Mouse (Mus musculus): Measurements from ENCODE around the gene Gpatch3.

Gene Gpatch3

DNA sequence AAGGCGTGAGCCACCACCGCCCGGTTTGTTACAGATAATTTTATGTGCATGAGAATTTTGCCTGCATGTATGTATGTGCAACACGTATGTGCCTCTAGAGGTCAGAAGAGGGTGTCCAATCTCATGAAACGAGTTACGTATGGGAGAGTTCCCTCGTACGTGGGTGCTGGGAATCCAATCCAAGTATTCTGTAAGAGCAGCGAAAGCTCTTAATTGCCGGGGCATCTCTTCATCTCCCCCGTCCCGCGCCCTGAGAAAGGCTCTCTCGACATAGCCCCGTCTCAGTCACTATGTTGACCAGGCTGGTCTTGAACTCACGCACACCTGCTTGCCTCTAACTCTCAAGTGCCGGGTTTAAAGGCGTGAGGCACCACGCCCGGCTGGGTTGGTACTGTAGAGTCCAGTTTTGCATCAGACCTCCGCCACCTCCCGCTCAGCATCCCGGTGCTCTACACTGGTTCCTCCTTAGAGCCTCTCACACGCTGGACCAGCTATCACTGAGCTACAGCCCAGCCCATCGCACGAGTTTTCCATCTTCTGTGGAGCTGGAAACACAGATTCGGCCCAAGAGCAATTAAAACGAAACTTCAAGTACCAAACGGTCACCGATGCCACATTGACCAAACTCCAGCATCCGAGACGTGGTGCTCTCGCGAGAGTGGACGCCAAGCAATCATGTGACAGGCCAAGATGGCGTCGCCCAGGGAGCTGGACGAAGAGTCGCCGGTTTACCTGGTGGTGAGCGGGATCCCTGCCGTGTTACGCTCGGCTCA, at the start of gene Gpatch3:
TSS of gene Gpatch3 (plus strand) at position 676 of the 773 bp plus-strand sequence.
- peak; percentile 79 to 84 for DNase-seq

DNA sequence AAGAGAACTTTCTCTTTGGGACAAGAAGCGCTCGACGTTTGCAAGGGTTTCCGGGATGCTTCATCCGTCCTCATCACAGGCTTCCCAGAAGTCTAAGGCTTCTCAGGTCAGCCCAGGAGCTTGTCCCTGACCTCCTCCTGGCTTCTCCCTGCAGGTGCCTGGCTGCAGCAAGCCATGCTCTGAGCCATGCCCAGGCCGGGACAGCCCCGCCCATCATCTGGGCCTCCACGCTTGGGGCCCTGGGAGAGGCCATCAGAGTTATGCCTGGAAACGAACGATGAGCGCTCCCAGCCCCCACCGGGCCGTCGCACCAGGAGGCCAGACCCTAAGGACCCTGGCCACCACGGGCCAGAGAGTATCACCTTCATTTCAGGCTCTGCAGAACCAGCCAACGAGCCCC, 46.8 kb upstream of the Gpatch3 start:
- no peak for DNase-seq

DNA sequence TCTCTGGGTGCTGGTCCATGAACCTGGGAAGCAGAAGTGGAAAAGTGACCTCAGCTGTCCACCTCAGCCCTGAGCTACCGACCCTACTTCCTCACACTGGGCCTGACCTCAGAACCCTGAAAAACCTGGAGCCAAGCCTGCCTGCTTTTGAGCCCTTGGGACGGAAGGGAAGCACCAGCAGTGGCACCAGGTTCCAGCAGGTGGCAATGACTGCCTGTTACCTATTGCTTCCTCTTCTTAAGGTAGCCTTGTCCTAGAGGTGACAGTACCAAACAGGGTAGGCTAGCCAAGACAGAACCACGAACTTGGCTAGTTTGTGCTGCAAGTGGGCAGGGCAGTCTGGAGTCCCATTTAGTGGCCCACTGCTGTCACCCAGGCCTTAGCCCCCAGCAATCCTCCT, 41.8 kb upstream of the Gpatch3 start:
- DNase-seq, result no peak

DNA sequence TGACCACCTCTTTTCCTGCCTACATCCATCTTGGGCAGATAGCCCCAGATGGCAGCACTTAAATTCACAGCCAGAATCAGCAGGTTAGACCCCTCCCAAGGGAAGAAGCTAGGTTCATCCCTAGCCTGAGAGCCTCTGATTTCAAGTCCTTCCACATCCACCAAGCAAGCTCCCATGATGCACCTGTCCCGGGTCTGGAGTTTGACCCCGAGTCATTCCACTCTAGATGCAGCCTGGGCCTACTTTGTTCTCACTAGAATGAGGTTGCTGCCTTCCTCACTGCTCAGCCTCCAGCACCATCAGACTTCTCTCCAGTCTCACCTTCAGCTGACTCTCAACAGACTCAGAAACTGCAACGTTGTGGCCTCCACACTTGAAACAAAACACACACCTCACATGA, 38.5 kb upstream of the Gpatch3 start:
- DNase-seq, result no peak

DNA sequence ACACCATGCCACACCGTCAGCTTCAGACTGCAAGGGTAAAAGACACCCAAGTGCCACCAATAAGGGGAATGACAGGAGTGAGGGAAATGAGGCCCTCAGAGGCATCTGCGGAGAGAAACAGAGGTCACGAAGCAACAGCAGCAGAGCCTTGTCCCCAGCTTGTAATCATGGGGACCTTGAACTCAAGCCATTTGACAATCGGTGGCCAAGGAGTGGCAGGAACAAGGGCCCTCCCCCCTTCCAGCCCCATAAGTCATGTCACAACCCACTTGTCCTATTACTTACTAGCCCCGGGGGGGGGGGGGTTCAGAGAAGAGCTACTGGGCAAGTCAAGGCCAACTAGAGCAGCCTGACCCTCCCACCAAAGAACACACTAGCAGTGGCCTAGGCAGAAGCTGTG, 37.9 kb upstream of the Gpatch3 start:
- no peak for DNase-seq

DNA sequence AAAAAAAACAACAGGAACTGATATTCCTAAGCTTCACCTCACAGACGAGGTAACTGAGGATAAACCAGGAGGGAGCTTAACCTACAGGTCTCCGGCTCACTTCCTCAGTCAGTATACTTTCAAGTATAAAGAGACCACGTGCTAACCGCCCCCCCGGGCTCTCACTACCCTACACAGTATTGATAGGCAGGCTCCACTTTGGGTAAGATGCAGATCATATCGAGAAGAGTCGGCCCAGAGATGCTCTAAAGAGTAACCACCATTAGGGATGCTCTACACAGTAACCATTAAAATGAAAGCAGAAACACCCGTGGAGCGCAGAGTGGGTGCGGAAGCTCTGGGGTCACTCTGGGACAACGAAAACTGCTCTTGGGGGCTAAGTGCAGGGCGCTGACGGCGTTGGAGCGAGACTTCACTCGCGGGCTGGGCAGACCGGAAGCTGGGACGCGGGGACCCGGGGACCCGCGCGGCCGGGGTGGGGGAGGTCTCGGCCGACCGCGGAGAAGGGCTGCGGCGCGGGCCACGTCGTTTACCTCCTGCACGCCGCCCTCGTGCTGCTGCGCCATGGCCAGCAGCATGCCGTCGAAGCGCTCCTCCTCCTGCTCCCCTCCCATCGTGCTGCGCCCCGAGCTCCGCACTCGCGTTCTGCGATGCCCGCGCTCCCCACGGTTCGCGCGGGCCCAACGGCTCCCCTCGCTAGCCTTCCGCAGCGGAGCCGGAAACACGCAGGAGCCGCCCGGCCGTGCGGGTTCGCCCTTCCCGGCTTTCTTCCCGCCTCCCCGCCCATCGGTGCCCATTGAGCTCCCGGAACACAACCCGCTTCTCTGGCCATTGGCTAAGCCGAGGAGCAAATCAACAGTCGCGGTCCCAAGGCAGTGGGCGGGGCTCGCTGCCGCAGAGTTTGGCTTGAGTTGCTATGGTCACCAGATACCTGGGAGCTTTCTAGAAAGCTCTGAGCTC, 29.0 kb upstream of the Gpatch3 start, which contains the start of gene Nudc:
TSS of gene Nudc (minus strand) at position 725 of the 960 bp plus-strand sequence.
- peak; percentile 90 to 91 for DNase-seq

DNA sequence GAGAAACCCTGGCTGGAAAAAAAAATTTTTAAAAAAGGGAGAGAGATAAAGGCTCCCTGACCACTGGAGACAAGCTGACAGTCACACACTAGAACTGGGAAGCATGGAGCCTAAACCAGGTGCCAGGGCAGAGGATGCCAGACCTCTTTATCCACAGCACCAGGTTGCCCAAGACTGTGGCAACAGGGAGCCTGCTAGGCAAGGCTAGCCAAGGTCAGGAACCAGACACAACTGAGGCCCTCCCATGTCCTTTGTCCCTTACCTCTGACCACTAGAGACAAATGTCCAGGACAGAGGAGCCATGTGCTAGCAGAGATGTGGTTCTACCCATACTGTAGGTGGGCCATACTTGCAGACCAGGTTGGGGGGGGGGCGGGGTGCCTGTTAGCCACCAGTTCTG, 22.5 kb upstream of the Gpatch3 start:
- DNase-seq, result no peak

DNA sequence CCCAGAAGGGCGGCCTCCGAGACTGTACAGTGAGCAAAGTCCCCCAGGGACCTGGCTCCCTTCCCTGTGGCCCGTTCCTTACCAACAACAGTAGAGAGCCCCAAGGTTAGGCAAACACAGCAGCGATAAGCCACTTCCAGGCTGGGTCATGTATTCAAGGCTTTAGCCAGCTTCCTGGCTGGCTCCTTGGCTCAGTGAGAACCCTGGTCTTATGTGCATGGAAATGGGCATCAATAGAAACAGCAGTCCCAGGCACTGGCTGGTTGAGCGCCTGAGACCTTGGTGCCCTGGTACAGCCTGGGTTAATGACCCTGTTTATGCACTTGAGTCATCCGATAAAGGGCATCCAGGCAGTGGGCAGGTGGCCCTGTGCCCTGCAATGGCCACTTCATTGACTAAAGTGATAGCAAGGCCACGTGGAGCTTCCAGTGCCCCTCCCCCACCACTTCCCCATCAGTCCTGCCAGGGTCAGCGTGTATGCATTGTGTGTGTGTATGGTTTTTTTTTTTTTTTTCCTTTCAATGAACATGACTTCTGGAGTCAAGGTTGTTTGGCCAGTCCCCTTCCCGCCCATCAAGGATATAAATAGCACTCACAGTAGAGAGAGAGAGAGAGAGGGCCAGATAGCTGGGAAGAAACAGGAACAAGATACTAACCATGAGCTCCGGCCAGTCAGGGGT, 21.6 kb upstream of the Gpatch3 start, which contains the start of gene Nr0b2:
TSS of gene Nr0b2 (plus strand) at position 609 of the 680 bp plus-strand sequence.
- peak in 1 of 2 experiments; percentile 22 for DNase-seq

DNA sequence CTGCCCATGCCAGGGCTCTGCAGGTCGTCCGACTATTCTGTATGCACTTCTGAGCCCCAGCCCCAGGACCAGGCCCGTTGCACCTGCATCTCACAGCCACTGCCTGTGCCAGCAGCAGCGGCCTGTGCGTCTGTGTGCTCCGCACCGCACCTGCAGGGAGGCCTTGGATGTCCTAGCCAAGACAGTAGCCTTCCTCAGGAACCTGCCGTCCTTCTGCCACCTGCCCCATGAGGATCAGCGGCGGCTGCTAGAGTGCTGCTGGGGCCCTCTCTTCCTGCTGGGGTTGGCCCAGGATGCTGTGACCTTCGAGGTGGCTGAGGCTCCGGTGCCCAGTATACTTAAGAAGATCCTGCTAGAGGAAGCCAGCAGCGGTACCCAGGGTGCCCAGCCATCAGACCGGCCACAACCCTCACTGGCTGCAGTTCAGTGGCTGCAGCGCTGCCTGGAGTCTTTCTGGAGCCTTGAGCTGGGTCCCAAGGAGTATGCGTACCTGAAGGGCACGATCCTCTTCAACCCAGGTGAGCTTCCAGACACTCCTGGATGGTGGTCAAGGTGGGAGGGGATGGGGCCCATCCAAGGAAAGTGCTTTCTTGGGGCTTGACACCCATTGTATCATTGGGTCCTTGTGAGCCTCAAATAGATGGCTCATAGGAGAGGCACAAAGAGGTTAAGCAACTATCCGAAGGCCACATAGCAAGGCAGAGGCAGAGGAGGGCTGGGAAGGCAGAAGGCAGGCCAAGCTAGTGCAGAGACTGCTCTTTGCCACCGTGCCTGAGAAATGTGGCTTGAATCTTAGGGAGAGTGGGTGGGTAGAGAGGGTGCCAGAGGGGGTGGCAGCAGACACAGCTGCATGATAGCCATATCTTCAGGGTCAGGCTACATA, 20.9 kb upstream of the Gpatch3 start:
- DNase-seq, result no peak

DNA sequence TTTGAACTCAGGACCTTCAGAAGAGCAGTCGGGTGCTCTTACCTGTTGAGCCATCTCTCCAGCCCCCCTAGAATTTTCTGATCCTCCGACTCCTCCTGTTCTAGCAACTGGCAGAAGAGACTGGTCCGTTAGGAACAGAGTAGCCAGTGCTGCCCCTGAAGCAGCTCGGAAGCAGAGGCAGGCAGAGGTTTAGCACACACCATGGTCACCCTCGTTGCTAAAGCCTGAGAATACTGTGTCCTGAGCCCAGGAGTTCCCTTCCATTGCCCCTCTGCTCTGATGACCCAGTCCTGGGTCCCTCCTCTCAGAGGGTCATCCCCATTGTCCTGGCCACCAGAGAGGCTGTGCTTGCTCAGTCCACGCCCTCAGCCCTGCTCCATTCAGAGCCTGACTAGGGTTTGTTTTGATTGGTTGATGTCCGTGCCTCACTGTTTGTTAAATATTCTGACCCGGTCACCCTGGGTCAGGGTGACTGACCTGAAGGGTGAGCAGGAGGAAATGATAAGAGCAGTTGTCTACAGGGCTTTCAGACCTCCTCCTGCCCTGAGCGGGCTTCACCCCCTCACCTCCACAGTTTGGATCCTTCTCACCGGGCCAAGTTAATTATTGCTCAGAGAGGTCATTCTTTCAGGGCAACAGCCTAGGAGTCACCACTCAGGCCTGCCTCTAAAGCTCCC, 17.4 kb upstream of the Gpatch3 start:
- DNase-seq, result no peak

DNA sequence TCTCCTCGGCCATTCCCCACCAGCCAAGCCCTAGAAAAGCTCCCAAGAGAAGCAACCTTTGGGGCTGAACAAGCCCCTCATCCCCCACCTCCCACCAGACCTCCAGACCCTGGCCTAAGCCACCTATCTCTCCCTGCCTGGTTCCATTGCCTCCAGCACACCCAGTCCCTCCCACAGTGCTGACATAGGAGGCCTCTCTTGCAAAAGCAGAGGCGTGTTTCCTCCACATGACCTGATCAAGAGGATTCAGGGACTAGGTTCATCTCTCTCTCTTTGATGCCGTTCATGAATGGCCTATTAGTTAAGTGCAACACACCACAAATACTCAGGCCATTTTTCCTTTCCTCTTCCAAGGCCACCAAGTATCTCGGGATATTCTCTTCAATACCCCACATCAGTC, 14.7 kb upstream of the Gpatch3 start:
- no peak for DNase-seq

DNA sequence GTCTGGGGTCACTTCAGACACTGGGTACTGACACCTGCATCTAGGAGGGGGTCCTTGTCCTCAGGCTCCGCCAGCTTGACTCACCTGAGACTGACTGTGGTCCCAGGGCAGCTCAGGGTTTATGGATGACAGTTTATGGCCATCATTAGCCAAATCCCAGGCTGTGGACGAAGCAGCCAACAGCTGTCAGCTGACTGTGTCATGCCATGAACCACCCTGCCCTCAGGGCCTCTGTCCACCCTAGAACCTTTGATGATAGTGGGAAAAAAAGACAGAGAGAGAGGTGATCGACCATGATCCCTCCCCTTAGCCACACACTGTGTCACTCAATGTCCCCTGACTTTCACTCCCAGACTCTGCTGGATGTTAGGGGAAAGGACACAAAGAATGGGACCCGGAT, 12.9 kb upstream of the Gpatch3 start:
- DNase-seq, result no peak

DNA sequence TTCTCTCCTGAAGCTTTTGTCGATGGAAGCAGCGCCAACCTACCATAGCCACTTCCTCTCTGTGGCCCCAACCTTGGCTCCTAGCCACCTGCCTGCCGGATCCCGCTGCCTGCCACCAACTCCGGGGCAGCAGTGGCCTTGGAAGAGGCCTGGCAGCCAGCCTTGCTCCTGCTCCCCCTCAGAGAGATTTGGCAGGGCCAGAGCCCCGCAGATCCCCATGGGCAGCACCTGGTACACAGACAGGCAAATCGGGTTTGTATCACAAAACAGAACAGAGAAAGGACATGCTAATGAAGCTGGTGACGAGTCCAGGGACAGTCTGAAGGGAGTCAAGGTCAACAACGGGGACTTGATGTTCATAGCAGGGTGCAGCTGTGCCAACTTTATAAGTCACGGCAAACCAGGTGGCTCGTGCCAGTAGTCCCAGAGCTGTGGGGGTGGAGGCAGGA, 11.4 kb upstream of the Gpatch3 start:
- no peak for DNase-seq

DNA sequence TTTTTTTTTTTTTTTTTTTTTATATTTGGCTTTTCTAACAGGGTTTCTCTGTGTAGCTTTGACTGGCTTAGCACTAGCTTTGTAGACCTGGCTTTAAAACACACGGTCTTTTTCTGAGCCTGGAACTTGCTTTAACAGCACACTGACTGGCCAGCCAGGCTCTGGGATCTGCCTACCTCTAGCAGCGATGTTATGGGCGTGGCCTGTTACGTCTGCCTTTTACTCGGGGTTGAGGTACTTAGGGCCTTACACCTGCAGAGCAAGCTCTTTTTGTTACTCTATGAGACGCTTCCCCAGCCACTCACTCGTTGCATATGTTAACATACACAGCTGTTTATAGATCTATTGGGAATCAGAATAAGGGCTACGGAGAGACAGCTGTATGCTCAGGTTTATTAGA, 7.3 kb upstream of the Gpatch3 start:
- DNase-seq, result no peak

DNA sequence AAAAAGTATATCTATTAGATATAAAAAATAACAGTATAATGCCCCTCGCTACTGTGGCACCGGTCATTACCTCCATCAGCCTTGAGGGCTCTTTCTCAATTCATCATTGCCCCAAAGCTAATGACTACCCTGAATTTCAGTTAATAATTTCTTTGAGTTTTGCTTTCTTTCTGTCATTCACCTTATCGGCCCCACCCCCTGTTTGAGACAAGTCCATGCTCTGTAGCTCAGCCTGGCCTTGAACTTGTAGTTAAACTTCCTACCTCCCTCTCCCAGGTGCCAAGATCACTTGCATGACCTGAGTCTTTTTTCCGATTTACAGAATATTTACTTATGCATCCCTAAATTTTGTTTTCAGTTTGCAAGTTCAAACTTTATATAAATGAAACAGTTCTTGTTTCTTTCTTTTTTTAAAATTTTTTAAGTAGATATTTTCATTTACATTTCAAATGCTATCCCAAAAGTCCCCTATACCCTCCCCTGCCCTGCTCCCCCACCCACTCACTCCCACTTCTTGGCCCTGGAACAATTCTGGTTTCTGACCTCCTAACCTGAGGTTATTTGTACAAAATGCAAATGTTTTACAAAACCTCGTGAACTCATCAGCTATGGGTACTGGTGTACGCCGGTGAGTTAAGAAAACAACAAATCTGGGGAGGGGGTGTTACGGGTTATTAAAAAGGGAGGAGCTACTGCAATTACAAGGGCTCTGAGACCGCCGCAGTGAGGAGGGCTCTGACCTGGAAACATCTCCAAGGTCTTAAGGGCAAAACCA, 5.1 kb upstream of the Gpatch3 start:
- no peak for DNase-seq

DNA sequence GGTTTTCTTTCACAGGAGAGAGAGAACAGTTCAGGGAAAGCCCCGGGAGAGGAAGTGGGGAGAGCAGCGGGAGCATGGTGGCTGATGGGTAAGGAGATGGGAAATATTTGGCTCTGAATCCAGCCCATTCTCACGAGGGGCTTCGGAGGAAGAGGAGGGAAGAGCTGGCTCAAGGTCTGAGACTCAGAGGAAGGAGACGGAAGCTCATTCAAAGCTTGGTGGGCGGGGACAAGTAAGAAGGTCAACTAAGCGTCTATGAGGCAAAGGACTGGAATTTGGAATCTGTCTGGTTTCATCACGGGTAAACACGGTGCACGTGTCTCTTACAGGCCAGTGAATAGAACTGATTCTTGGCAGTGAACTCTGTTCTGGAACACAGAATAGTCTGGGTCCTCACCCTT, 4.5 kb upstream of the Gpatch3 start:
- DNase-seq, result no peak

DNA sequence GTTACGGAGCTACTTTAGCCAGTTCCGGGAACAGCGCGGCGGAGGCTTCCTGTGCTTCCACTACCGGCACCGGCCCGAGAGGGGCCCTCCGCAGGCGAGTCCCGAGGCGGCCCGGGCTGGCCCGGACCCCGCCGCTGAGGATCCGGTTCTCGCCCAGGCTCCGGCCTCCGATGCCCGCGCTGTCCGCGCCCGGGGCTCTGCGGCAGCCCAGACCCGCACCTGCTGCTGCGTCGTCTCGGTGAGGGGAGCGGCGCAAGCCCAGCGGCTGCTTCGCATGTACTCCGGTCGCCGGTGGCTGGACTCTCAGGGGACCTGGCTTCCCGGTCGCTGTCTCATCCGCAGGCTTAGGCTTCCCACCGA, 278 bp downstream of the Gpatch3 start:
- no peak for DNase-seq

DNA sequence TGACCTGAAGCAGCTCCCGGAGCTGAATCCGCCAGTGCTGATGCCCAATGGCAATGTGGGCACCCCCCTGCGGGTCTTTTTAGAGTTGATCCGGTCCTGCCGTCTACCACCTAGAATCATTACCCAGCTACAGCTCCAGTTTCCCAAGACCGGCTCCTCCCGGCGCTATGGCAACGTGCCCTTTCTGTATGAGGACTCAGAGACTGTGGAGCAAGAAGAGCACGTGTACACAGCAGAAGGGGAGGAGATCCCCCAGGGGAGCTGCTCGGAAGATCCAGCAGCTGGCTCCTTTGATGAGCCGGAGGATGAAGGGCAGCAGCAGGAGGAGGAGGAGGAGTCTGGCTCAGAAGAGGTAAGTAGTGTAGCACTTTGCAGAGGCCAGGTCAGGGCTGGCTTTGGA, 3.4 kb downstream of the Gpatch3 start:
- DNase-seq, result no peak

DNA sequence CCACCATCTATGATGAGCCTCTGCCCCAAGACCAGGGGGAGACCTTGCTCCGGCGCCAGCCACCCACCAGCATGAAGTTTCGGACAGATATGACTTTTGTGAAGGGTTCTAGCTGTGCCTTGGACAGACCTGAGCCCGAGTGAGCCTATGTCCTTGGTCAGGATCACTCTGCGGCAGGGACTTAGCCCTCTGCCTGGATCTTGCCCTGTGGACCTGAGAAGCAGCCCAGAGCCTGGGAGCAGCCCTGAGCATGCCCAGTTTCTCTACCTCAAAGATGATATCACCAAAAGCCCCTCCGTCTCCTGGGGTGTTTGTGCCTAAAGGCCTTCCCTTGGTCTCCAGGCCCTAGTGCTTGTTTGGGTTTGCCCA, 9.1 kb downstream of the Gpatch3 start:
- no peak for DNase-seq

DNA sequence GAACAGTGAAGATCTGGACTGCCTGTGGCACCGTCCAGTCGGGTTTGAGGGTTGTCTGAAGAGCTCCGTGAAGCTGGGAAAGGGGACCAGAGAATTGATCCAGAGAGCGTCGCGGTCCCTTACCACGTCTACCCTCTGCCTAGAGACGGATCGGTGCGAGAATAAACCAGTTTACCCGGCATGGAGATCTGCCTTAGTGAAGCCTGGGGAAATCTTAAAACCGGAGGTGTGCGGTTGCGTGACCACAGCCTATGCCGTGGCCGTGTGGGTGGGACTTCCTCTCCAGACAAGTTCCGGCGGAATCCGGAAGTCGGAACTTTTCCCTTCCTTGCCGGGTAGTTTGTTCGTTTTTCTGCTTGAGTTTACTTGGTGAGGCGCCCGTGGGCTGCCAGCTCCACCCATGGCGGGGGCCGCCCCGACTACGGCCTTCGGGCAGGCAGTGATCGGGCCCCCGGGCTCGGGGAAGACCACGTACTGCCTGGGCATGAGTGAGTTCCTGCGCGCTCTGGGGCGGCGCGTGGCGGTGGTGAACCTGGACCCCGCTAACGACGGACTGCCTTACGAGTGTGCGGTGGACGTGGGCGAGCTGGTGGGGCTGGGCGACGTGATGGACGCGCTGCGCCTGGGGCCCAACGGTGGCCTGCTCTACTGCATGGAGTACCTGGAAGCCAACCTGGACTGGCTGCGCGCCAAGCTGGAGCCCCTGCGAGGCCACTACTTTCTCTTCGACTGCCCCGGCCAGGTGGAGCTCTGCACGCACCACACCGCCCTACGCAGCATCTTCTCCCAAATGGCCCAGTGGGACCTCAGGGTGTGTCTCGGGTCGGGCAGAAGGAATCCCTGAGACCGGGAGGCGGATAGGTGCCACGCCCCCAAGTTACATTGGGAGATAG, 9.8 kb downstream of the Gpatch3 start, which contains the start of gene Gpn2:
TSS of gene Gpn2 (plus strand) at position 304 of the 893 bp plus-strand sequence.
- peak; percentile 71 to 75 for DNase-seq
